Mouse (Mus musculus) lung, postnatal 0 days (tissue): Measurements from ENCODE around the gene Prkca.

Experiments used
- CTCF ChIP-seq: IDR thresholded peaks from 2 replicates; pipeline ENCODE4 v1.5.1; 2016; ENCODE audit warnings: antibody characterized with exemption, mild to moderate bottlenecking
- EP300 ChIP-seq: IDR thresholded peaks from 2 replicates; pipeline ENCODE4 v1.6.1; 2016; ENCODE audit warnings: antibody characterized with exemption, mild to moderate bottlenecking, control low read depth

GRCm38 (mm10) chr11:108273415-108273965, 70.2 kb downstream of the Prkca start:
- TF ChIP-seq CTCF (no peak), EP300 (no peak)
